Mouse (Mus musculus): ENCODE data around the gene Azin2. TPM values are rescaled to one million over a fixed set of nuclear protein-coding genes. Genes with fewer than 3 reads are reported as not detected.

Gene Azin2
- polyA plus RNA-seq, 1 experiment from 2014 or later = 19.1 TPM

DNA sequence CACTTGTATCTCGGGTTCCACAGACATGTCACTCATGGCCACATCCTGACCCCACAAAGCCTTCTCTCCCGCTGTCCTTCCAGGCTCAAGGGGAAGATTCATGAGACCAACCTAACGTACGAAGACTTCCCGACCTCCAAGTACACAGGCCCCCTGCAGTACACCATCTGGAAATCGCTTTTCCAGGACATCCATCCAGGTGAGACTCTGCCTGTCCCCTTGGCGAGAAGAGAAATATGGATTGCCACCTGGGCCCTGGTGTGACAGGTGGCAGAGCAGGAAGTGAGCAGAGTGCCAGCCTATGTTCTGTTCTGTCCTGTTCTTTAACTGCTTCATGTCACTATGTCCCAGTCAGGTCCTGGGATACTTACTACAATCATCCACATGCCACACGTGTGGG lies 59.9 kb downstream of the Azin2 start:
- no peak overlapping the region for H3K27ac ChIP-seq
- H3K9ac ChIP-seq = no peak overlapping the region
- peaks cover 25% of the 10 kb centered on the region for H3K4me1 ChIP-seq
- peaks cover 5% of the 10 kb centered on the region; the same call in 1 of the 2 replicates for H3K36me3 ChIP-seq (replicated peaks)
- H3K4me3 ChIP-seq = no peak overlapping the region
- 87% methylated on average over 8 of the region's 8 CpGs for WGBS
- H3K27me3 ChIP-seq (replicated peaks) = no peaks in the 10 kb centered on the region
- no peaks in the 10 kb centered on the region for H3K9me3 ChIP-seq
- ATAC-seq (replicated peaks) = no peak
- no peak overlapping the region for H3K4me2 ChIP-seq

GRCm38 (mm10) chr4:128900484-128900883 lies 61.8 kb downstream of the Azin2 start:
- ATAC-seq (replicated peaks) = no peak
- WGBS = 87% methylated on average over 14 of the region's 14 CpGs
- Histone ChIP-seq H3K4me2 (no peak overlapping the region), H3K9me3 (no peaks in the 10 kb centered on the region), H3K4me1 (peaks cover 25% of the 10 kb centered on the region), H3K9ac (no peak overlapping the region), H3K4me3 (no peak overlapping the region), H3K27me3 (replicated peaks) (no peaks in the 10 kb centered on the region), H3K36me3 (replicated peaks) (peaks cover 5% of the 10 kb centered on the region; the same call in 1 of the 2 replicates), H3K27ac (peak overlapping the region; percentile 91)

- 0 out of 2 replicates have a peak overlapping the region, but pooled peaks have one; percentile 13 for H3K4me2 ChIP-seq
Measured at GRCm38 (mm10) chr4:128899332-128899731, 62.9 kb downstream of the Azin2 start.

DNA sequence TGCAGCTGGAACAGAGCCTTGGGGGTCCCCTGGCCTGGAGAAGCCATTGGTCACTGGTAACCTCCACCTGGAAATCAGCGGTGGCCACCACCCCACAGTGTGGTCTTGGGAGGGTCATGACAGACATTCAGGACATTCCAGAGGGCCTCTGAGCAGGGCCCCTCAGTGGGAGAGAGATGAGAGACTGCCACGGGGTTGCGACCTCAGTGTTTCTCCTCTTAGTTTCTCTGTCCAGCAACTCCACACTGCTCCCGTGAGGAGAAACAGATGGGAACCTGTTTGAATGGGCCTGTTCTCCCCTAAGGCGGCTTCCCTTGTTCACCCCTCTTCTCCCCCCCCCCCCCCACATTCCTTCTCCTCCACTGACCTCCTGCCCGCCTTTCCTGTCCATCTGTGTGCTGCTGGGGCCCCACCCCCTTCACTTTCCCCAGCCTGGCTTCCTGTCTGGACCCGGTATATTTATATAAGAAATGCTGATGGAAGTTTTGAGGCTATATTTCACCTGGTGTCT lies 64.3 kb downstream of the Azin2 start:
- Histone ChIP-seq H3K4me3 (no peak overlapping the region), H3K9ac (no peak overlapping the region), H3K27ac (peak overlapping the region; percentile 91), H3K4me1 (peaks cover 25% of the 10 kb centered on the region), H3K4me2 (no peak overlapping the region), H3K27me3 (replicated peaks) (no peaks in the 10 kb centered on the region), H3K9me3 (no peaks in the 10 kb centered on the region), H3K36me3 (replicated peaks) (peaks cover 5% of the 10 kb centered on the region; the same call in 1 of the 2 replicates)
- 37% methylated on average over 7 of the region's 7 CpGs for WGBS
- no peak for ATAC-seq (replicated peaks)

More at GRCm38 (mm10) chr4:128899332-128899731, 62.9 kb downstream of the Azin2 start:
- Histone ChIP-seq H3K27me3 (replicated peaks) (no peaks in the 10 kb centered on the region), H3K36me3 (replicated peaks) (peaks cover 5% of the 10 kb centered on the region; the same call in 1 of the 2 replicates), H3K9ac (peak overlapping the region; percentile 34), H3K4me1 (peaks cover 25% of the 10 kb centered on the region), H3K4me3 (no peak overlapping the region), H3K27ac (peak overlapping the region; percentile 91), H3K9me3 (no peaks in the 10 kb centered on the region)
- 8% methylated on average over 6 of the region's 6 CpGs for WGBS
- ATAC-seq (replicated peaks) = peak; percentile 91

- Histone ChIP-seq H3K27ac (no peak overlapping the region), H3K4me3 (no peak overlapping the region), H3K9me3 (no peaks in the 10 kb centered on the region), H3K9ac (no peak overlapping the region), H3K27me3 (replicated peaks) (no peaks in the 10 kb centered on the region), H3K4me2 (no peak overlapping the region), H3K36me3 (replicated peaks) (no peaks in the 10 kb centered on the region), H3K4me1 (peaks cover 25% of the 10 kb centered on the region)
- ATAC-seq (replicated peaks) = no peak
- 94% methylated on average over 10 of the region's 10 CpGs for WGBS
Measured at GRCm38 (mm10) chr4:128896667-128897066, 65.6 kb downstream of the Azin2 start.

DNA sequence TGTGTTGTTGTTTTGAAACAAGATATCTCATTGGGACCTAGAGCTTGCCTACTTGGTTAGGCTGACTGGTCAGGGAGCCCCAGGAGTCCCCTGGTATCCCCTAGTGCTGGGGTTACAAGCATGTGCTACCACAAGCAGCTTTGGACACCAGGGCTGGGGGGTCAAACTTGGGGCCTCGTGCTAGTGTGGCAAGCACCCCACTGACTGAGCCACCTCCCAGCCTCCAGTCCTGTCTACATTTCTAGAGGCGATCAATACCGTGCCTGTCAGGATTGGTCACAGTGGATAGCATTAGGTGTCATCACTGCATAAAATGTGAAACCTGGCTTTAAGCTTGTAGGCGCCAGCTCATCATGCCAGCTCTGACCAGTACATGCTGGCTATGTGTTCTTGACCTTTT lies 66.4 kb downstream of the Azin2 start:
- Histone ChIP-seq H3K4me1 (peaks cover 25% of the 10 kb centered on the region), H3K9me3 (no peaks in the 10 kb centered on the region), H3K36me3 (replicated peaks) (no peaks in the 10 kb centered on the region), H3K27me3 (replicated peaks) (no peaks in the 10 kb centered on the region), H3K4me3 (no peak overlapping the region), H3K9ac (no peak overlapping the region), H3K27ac (no peak overlapping the region), H3K4me2 (no peak overlapping the region)
- ATAC-seq (replicated peaks) = no peak
- WGBS = 96% methylated on average over 4 of the region's 4 CpGs

DNA sequence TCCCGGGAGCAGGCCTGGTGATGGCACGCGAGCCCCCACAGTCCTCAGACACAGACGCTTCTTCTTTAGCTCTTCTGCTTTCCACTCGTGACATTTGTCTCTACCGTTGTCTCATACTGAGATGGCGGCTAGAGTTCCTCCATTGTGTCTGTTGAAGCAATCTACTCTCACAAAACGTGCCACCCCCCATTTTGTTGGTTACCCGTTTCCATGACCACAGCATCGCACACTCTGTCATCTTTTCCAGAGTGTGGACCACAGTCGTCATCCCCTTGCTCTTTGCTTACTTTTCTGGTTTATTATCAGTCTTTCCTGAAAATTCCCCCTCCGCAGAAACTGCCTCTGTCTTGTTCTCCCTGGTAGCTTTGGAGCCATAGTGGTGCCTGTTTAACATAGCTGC lies 68.1 kb downstream of the Azin2 start:
- Histone ChIP-seq H3K36me3 (replicated peaks) (no peaks in the 10 kb centered on the region), H3K4me2 (no peak overlapping the region), H3K4me1 (peaks cover 10% of the 10 kb centered on the region), H3K9ac (no peak overlapping the region), H3K9me3 (no peaks in the 10 kb centered on the region), H3K27ac (no peak overlapping the region), H3K4me3 (no peak overlapping the region), H3K27me3 (replicated peaks) (no peaks in the 10 kb centered on the region)
- 66% methylated on average over 12 of the region's 12 CpGs for WGBS
- no peak for ATAC-seq (replicated peaks)

DNA sequence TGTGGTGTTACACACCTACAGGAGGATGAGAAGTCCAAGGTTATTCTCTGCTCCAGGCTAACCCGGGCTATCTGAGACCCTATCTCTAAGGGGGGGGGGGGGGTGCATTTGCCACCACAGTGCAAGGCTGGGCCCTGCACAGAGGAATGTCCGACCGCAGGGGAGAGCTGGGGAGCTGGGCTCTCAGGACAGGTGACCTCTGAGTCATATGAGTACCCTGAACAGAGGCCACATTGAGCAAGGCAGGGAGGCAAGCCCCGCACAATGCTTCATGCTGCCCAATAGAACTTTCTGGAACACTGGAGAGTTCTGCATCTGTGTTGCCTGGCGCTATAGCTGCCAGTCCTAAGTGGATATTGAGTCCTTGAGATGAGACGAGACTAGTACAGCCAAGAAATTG lies 70.1 kb downstream of the Azin2 start:
- Histone ChIP-seq H3K27ac (no peak overlapping the region), H3K9ac (no peak overlapping the region), H3K4me3 (no peak overlapping the region), H3K4me2 (no peak overlapping the region), H3K4me1 (peaks cover 11% of the 10 kb centered on the region), H3K9me3 (no peaks in the 10 kb centered on the region), H3K27me3 (replicated peaks) (no peaks in the 10 kb centered on the region), H3K36me3 (replicated peaks) (no peaks in the 10 kb centered on the region)
- ATAC-seq (replicated peaks) = 0 out of 2 replicates have a peak, but pooled peaks have one; percentile 32
- 83% methylated on average over 6 of the region's 6 CpGs for WGBS

DNA sequence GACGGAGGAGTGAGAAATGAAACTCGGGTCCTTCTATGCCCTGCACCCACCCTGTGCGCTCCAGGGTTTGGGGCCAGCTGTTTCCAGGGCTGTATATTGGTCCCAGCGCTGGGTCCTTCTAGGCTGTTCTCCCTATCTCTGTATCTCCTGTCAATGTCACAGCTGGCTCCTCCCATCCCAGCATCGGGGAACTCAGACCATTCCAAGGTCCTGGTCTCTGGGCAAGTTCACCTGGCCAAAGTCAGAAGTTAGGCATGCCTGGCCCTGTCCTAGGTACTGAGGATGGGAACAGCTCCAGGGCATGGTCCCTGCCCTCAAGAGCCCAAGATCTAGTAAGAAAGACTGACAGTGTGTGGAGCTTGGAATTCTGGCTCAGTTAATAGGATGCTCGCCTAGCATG lies 70.5 kb downstream of the Azin2 start:
- Histone ChIP-seq H3K4me1 (peaks cover 15% of the 10 kb centered on the region), H3K9ac (no peak overlapping the region), H3K36me3 (replicated peaks) (no peaks in the 10 kb centered on the region), H3K9me3 (no peaks in the 10 kb centered on the region), H3K27ac (no peak overlapping the region), H3K4me3 (no peak overlapping the region), H3K27me3 (replicated peaks) (no peaks in the 10 kb centered on the region), H3K4me2 (no peak overlapping the region)
- WGBS = 85% methylated on average over 6 of the region's 6 CpGs
- ATAC-seq (replicated peaks) = no peak

DNA sequence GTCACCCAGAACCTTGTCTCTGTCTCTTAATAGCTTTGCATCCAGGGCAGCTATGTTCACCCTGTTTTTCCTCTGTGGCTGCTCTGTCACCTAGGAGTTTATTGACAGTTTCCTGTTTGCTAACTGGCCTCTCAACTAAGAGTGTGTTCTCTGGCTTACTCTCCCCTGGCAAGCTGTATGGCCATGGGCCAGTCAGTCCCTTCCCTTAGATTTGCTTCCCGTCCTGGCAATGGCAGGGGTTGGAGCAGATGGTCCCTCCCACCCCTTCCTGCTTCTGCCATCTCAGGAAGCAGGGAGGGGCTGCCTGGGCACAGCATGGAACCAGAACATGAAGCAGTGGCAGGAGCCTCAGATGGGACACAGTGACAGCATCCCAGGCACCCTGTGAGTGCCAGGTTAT lies 71.1 kb downstream of the Azin2 start:
- H3K9ac ChIP-seq = no peak overlapping the region
- WGBS = 21% methylated on average over 1 of the region's 1 CpGs
- ATAC-seq (replicated peaks) = 0 out of 2 replicates have a peak, but pooled peaks have one; percentile 15

DNA sequence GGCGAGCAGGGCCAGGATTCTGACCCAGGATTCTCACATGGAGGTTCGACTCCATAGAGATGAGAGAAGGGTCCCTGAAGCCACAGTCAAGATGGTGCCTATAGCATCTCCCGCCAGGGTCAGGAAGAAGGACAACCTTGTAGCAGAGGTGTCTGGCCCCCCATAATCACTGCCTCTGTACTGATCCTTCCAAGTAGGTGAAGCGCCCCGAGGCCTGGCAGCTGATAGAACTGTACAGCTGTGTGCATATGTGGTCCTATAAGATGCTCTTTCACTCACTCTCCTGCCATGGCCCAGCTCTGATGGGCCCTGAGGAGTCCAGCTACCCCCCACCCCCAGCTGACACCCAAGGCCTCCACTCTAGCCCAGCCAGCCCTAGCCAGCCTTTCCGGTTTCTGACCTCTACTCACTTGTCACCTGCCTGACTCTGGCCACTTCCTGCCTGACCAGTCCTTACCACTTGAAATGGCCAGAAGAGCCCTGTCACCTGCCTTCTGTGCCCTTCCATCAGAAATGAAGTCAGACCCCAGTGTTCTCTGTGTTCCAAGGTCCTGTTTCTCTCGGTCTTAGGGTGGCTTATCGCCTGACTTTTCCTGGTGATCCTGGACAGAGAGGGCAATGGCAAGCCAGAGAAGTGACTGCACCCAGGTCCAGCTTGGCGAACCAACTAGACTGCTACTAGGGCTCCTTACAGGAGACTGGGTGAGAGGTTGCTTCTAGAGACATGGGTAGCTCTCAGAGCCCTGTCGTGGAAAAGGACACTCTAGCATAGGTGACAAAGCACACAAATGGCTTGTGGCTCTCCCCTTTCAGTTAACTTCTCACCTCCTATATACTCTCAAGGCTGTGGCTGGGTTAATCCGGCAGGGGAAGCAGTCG lies 72.3 kb downstream of the Azin2 start:
- no peak overlapping the region for H3K4me3 ChIP-seq
- no peak overlapping the region for H3K9ac ChIP-seq
- H3K27me3 ChIP-seq (replicated peaks) = no peaks in the 10 kb centered on the region
- H3K4me2 ChIP-seq = no peak overlapping the region
- no peak overlapping the region for H3K27ac ChIP-seq
- no peaks in the 10 kb centered on the region for H3K9me3 ChIP-seq
- WGBS = 91% methylated on average over 12 of the region's 12 CpGs
- no peaks in the 10 kb centered on the region for H3K36me3 ChIP-seq (replicated peaks)
- ATAC-seq (replicated peaks) = no peak
- peaks cover 31% of the 10 kb centered on the region for H3K4me1 ChIP-seq

More for the DNA sequence above, 71.1 kb downstream of the Azin2 start:
- Histone ChIP-seq H3K4me1 (peaks cover 21% of the 10 kb centered on the region), H3K36me3 (replicated peaks) (no peaks in the 10 kb centered on the region), H3K4me3 (no peak overlapping the region), H3K27ac (no peak overlapping the region), H3K4me2 (no peak overlapping the region), H3K27me3 (replicated peaks) (no peaks in the 10 kb centered on the region), H3K9me3 (no peaks in the 10 kb centered on the region)

DNA sequence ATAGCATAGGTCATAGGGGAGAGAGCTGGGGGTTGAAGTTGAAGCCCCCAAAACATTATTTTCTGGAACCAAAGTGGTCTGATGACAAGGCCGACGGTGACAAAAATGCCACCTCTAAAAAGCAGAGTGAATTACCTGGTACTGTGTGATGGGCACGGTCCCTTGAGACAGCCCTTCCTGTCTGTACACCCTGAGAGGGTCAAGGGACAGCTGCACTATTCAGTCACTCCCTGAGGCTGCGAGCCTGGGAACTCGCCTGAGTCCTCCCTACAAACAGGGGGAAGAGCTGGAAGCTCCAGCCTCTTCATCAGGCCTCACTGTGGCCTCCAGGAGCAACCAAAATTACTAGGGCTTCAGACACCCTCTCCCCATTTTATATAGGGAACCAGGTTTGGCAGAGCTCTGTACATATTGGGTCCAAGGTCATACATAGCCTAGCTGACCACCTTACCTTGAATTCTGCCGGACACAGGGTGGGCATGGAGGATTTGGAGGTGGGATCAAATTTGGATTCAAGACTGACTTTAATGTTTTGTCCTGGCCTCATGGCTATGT lies 73.7 kb downstream of the Azin2 start:
- no peak for ATAC-seq (replicated peaks)
- H3K4me2 ChIP-seq = no peak overlapping the region
- no peak overlapping the region for H3K27ac ChIP-seq
- 89% methylated on average over 6 of the region's 6 CpGs for WGBS
- H3K27me3 ChIP-seq (replicated peaks) = no peaks in the 10 kb centered on the region
- peaks cover 38% of the 10 kb centered on the region for H3K4me1 ChIP-seq
- H3K9me3 ChIP-seq = no peaks in the 10 kb centered on the region
- no peak overlapping the region for H3K9ac ChIP-seq
- no peak overlapping the region for H3K4me3 ChIP-seq
- no peaks in the 10 kb centered on the region for H3K36me3 ChIP-seq (replicated peaks)

Measured in midbrain, embryonic 15.5 days (tissue).